Mouse (Mus musculus) hindbrain, embryonic 13.5 days (tissue): ENCODE results near the gene Fam120a. TPM values are rescaled to one million over a fixed set of nuclear protein-coding genes. Genes with fewer than 3 reads are reported as not detected.

Experiments used
- ATAC-seq: fragments of 200-750 bp; cut with Nextera tagmentation; 2 replicates; pipeline ENCODE4 v1.8.0; 2017; ENCODE audit warnings: moderate TSS enrichment; ENCODE audit not compliant: low FRiP score
- H3K27ac ChIP-seq: fragments of 300-500 bp; sonication (generic); 2 replicates; pipeline ENCODE4 v1.5.1; 2015; ENCODE audit warnings: inconsistent platforms, mild to moderate bottlenecking, moderate library complexity
- H3K27me3 ChIP-seq: fragments of 300-500 bp; sonication (generic); 2 replicates; pipeline ENCODE4 v1.6.1; 2015; ENCODE audit warnings: mild to moderate bottlenecking, inconsistent platforms
- H3K36me3 ChIP-seq: fragments of 300-500 bp; sonication (generic); 2 replicates; pipeline ENCODE4 v1.6.1; 2015; ENCODE audit warnings: mild to moderate bottlenecking, inconsistent platforms
- H3K4me1 ChIP-seq: fragments of 300-500 bp; sonication (generic); replicated peaks from 2 replicates; pipeline ENCODE4 v1.6.1; 2015; ENCODE audit warnings: inconsistent platforms
- H3K4me2 ChIP-seq: fragments of 300-500 bp; sonication (generic); 2 replicates; pipeline ENCODE4 v1.6.1; 2015; ENCODE audit warnings: inconsistent platforms, mild to moderate bottlenecking, moderate library complexity
- H3K4me3 ChIP-seq: fragments of 300-500 bp; sonication (generic); 2 replicates; pipeline ENCODE4 v1.5.1; 2015; ENCODE audit warnings: mild to moderate bottlenecking, inconsistent platforms
- H3K9ac ChIP-seq: fragments of 300-500 bp; sonication (generic); 2 replicates; pipeline ENCODE4 v1.6.1; 2015; ENCODE audit warnings: mild to moderate bottlenecking, inconsistent platforms
- H3K9me3 ChIP-seq: fragments of 300-500 bp; sonication (generic); 2 replicates; pipeline ENCODE4 v1.6.1; 2016; ENCODE audit warnings: inconsistent platforms
- WGBS: fragments of 180-500 bp; shearing (Covaris S2); methylation state at CpG from one replicate; pipeline ENCODE4 v1.1.7; 2015; 5-methylcytosine and 5-hydroxymethylcytosine counted together
- polyA plus RNA-seq: library from polyadenylated mRNA; unstranded; fragments of >200 nt; fragmentation: Nextera tagmentation; extraction: Ambion mirVana; gene quantifications from 2 replicates; pipeline ENCODE4 v1.2.1, GENCODE M21; 2015

The Fam120a gene
- polyA plus RNA-seq, 1 experiment from 2014 or later, result 12.2 TPM

GRCm38 (mm10) chr13:48929535-48930110, 38.2 kb downstream of the Fam120a start:
- Histone ChIP-seq H3K4me3 (no peak overlapping the region), H3K27ac (no peak overlapping the region), H3K9me3 (no peaks in the 10 kb centered on the region), H3K4me2 (no peak overlapping the region), H3K36me3 (peaks cover 54% of the 10 kb centered on the region), H3K4me1 (peaks cover 5% of the 10 kb centered on the region; the same call in 1 of the 2 replicates), H3K27me3 (no peaks in the 10 kb centered on the region), H3K9ac (no peak overlapping the region)
- no peak for ATAC-seq
- 76% methylated on average over 3 of the region's 3 CpGs for WGBS

- no peak overlapping the region for H3K4me3 ChIP-seq
- H3K9me3 ChIP-seq, result no peaks in the 10 kb centered on the region
- WGBS, result 95% methylated on average over 2 of the region's 2 CpGs
- peaks cover 5% of the 10 kb centered on the region; the same call in 1 of the 2 replicates for H3K4me1 ChIP-seq
- H3K4me2 ChIP-seq, result no peak overlapping the region
- H3K36me3 ChIP-seq, result peaks cover 38% of the 10 kb centered on the region
- H3K9ac ChIP-seq, result no peak overlapping the region
- no peaks in the 10 kb centered on the region for H3K27me3 ChIP-seq
- H3K27ac ChIP-seq, result no peak overlapping the region
- ATAC-seq, result no peak
Observed at GRCm38 (mm10) chr13:48927609-48928008, 40.2 kb downstream of the Fam120a start.

- Histone ChIP-seq H3K4me3 (no peak overlapping the region), H3K27ac (no peak overlapping the region), H3K9ac (no peak overlapping the region), H3K27me3 (no peaks in the 10 kb centered on the region), H3K9me3 (no peaks in the 10 kb centered on the region), H3K4me1 (no peaks in the 10 kb centered on the region), H3K4me2 (no peak overlapping the region), H3K36me3 (peaks cover 45% of the 10 kb centered on the region)
- no peak for ATAC-seq
- WGBS, result 83% methylated on average over 2 of the region's 2 CpGs
Observed at GRCm38 (mm10) chr13:48922712-48923111, 45.1 kb downstream of the Fam120a start.

GRCm38 (mm10) chr13:48921256-48921655, 46.6 kb downstream of the Fam120a start:
- peaks cover 46% of the 10 kb centered on the region for H3K36me3 ChIP-seq
- no peak overlapping the region for H3K27ac ChIP-seq
- H3K9me3 ChIP-seq, result no peaks in the 10 kb centered on the region
- WGBS, result 74% methylated on average over 1 of the region's 1 CpGs
- no peaks in the 10 kb centered on the region for H3K27me3 ChIP-seq
- ATAC-seq, result no peak
- no peaks in the 10 kb centered on the region for H3K4me1 ChIP-seq
- no peak overlapping the region for H3K4me3 ChIP-seq
- H3K9ac ChIP-seq, result no peak overlapping the region
- H3K4me2 ChIP-seq, result no peak overlapping the region

- H3K9ac ChIP-seq, result no peak overlapping the region
- no peak for ATAC-seq
- H3K27ac ChIP-seq, result no peak overlapping the region
- no peaks in the 10 kb centered on the region for H3K27me3 ChIP-seq
- H3K4me3 ChIP-seq, result no peak overlapping the region
- H3K9me3 ChIP-seq, result no peaks in the 10 kb centered on the region
- H3K36me3 ChIP-seq, result peaks cover 49% of the 10 kb centered on the region
- H3K4me1 ChIP-seq, result no peaks in the 10 kb centered on the region
- no peak overlapping the region for H3K4me2 ChIP-seq
- whole genome bisulfite sequencing, result 90% methylated on average over 7 of the region's 7 CpGs
Observed at GRCm38 (mm10) chr13:48919756-48920415, 47.9 kb downstream of the Fam120a start.

- WGBS, result 98% methylated on average over 3 of the region's 3 CpGs
- no peak for ATAC-seq
- no peaks in the 10 kb centered on the region for H3K27me3 ChIP-seq
- H3K36me3 ChIP-seq, result peaks cover 67% of the 10 kb centered on the region
- no peak overlapping the region for H3K4me3 ChIP-seq
- H3K27ac ChIP-seq, result no peak overlapping the region
- H3K9me3 ChIP-seq, result no peaks in the 10 kb centered on the region
- no peak overlapping the region for H3K4me2 ChIP-seq
- no peak overlapping the region for H3K9ac ChIP-seq
- no peaks in the 10 kb centered on the region for H3K4me1 ChIP-seq
Observed at GRCm38 (mm10) chr13:48917113-48917599, 50.7 kb downstream of the Fam120a start.

GRCm38 (mm10) chr13:48913680-48914079, 54.1 kb downstream of the Fam120a start:
- H3K4me1 ChIP-seq, result no peaks in the 10 kb centered on the region
- no peaks in the 10 kb centered on the region for H3K9me3 ChIP-seq
- no peak overlapping the region for H3K4me3 ChIP-seq
- H3K27ac ChIP-seq, result no peak overlapping the region
- H3K4me2 ChIP-seq, result no peak overlapping the region
- no peaks in the 10 kb centered on the region for H3K27me3 ChIP-seq
- peaks cover 57% of the 10 kb centered on the region for H3K36me3 ChIP-seq
- H3K9ac ChIP-seq, result no peak overlapping the region
- 88% methylated on average over 1 of the region's 1 CpGs for WGBS
- no peak for ATAC-seq

GRCm38 (mm10) chr13:48913141-48913540, 54.7 kb downstream of the Fam120a start:
- no peak overlapping the region for H3K4me2 ChIP-seq
- H3K9ac ChIP-seq, result no peak overlapping the region
- H3K9me3 ChIP-seq, result no peaks in the 10 kb centered on the region
- H3K4me3 ChIP-seq, result no peak overlapping the region
- WGBS, result 94% methylated on average over 3 of the region's 3 CpGs
- no peak overlapping the region for H3K27ac ChIP-seq
- no peaks in the 10 kb centered on the region for H3K4me1 ChIP-seq
- ATAC-seq, result no peak
- H3K27me3 ChIP-seq, result no peaks in the 10 kb centered on the region
- peaks cover 62% of the 10 kb centered on the region for H3K36me3 ChIP-seq

GRCm38 (mm10) chr13:48911426-48911825, 56.4 kb downstream of the Fam120a start:
- no peak overlapping the region for H3K27ac ChIP-seq
- ATAC-seq, result no peak
- no peaks in the 10 kb centered on the region for H3K27me3 ChIP-seq
- H3K9me3 ChIP-seq, result no peaks in the 10 kb centered on the region
- H3K9ac ChIP-seq, result no peak overlapping the region
- H3K36me3 ChIP-seq, result peaks cover 58% of the 10 kb centered on the region
- H3K4me2 ChIP-seq, result no peak overlapping the region
- no peaks in the 10 kb centered on the region for H3K4me1 ChIP-seq
- H3K4me3 ChIP-seq, result no peak overlapping the region
- 90% methylated on average over 7 of the region's 7 CpGs for WGBS

- Histone ChIP-seq H3K4me1 (no peaks in the 10 kb centered on the region), H3K27me3 (no peaks in the 10 kb centered on the region), H3K27ac (no peak overlapping the region), H3K9ac (no peak overlapping the region), H3K36me3 (peaks cover 64% of the 10 kb centered on the region), H3K4me3 (no peak overlapping the region), H3K9me3 (no peaks in the 10 kb centered on the region), H3K4me2 (no peak overlapping the region)
- WGBS, result 80% methylated on average over 2 of the region's 2 CpGs
- ATAC-seq, result no peak
Observed at GRCm38 (mm10) chr13:48905458-48905857, 62.4 kb downstream of the Fam120a start.

GRCm38 (mm10) chr13:48895376-48895775, 72.4 kb downstream of the Fam120a start:
- 80% methylated on average over 5 of the region's 5 CpGs for WGBS
- no peak overlapping the region for H3K9ac ChIP-seq
- no peak overlapping the region for H3K4me2 ChIP-seq
- ATAC-seq, result no peak
- no peaks in the 10 kb centered on the region for H3K9me3 ChIP-seq
- peaks cover 62% of the 10 kb centered on the region for H3K36me3 ChIP-seq
- no peaks in the 10 kb centered on the region for H3K27me3 ChIP-seq
- H3K27ac ChIP-seq, result peak overlapping the region; percentile 42; the same call in 1 of the 2 replicates
- peaks cover 5% of the 10 kb centered on the region; the same call in 1 of the 2 replicates for H3K4me1 ChIP-seq
- no peak overlapping the region for H3K4me3 ChIP-seq

- 87% methylated on average over 4 of the region's 4 CpGs for WGBS
- ATAC-seq, result no peak
- no peaks in the 10 kb centered on the region for H3K27me3 ChIP-seq
- no peak overlapping the region for H3K4me2 ChIP-seq
- no peak overlapping the region for H3K9ac ChIP-seq
- peaks cover 4% of the 10 kb centered on the region; the same call in 1 of the 2 replicates for H3K4me1 ChIP-seq
- peaks cover 78% of the 10 kb centered on the region for H3K36me3 ChIP-seq
- no peak overlapping the region for H3K4me3 ChIP-seq
- no peak overlapping the region for H3K27ac ChIP-seq
- H3K9me3 ChIP-seq, result no peaks in the 10 kb centered on the region
Observed at GRCm38 (mm10) chr13:48890260-48890960, 77.4 kb downstream of the Fam120a start.
